Mouse (Mus musculus): ENCODE data around the gene Cyb5b. TPM values are rescaled to one million over a fixed set of nuclear protein-coding genes. Genes with fewer than 3 reads are reported as not detected.
A peak's percentile ranks its signal among the peaks of the same experiment; 100 is the strongest.

The Cyb5b gene
- polyA plus RNA-seq, 1 experiment from 2014 or later = 116 TPM

GRCm38 (mm10) chr8:107137591-107137990 lies 12.8 kb upstream of the Cyb5b start:
- peaks cover 17% of the 10 kb centered on the region for H3K4me1 ChIP-seq (replicated peaks; ENCODE audit: insufficient read depth, low read length)
- WGBS = 75% methylated on average over 6 of the region's 6 CpGs
- H3K9ac ChIP-seq (ENCODE audit: low read depth, low read length) = no peak overlapping the region
- TF ChIP-seq CTCF (IDR thresholded peaks at IDR 0.05; ENCODE audit: low read depth) = no peak
- no peaks in the 10 kb centered on the region for H3K36me3 ChIP-seq (ENCODE audit: insufficient read depth, low read length)
- ATAC-seq (replicated peaks; ENCODE audit: low FRiP score, low read depth) (no peak), DNase-seq (ENCODE audit: low spot score) (no peak)
- no peak overlapping the region for H3K4me2 ChIP-seq (ENCODE audit: low read length)
- H3K9me3 ChIP-seq (replicated peaks; ENCODE audit: low read length) = no peaks in the 10 kb centered on the region
- no peaks in the 10 kb centered on the region for H3K27me3 ChIP-seq (ENCODE audit: insufficient read depth, low read length)
- no peak overlapping the region for H3K27ac ChIP-seq
- H3K4me3 ChIP-seq (replicated peaks; ENCODE audit: low read depth, low read length) = no peak overlapping the region

DNA sequence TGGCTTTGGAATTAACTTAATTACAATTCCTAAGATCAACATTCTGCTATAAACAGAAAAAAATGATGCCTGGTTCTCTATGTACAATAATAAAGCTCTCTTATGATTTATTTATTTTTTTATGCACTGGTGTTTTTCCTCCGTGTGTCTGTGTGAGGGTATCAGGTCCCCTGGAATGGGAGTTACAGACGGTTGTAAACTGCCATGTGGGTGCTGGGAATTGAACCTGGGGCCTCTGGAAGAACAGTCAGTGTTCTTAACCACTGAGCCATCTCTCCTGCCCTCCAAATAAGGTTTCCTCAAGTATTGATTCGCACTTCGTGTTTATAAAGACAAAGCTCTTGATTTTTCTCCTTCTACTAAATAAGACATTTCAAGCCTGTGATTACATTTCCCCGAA lies 12.1 kb upstream of the Cyb5b start:
- Histone ChIP-seq H3K9me3 (replicated peaks; ENCODE audit: low read length) (no peaks in the 10 kb centered on the region), H3K36me3 (ENCODE audit: insufficient read depth, low read length) (no peaks in the 10 kb centered on the region), H3K4me3 (replicated peaks; ENCODE audit: low read depth, low read length) (no peak overlapping the region), H3K4me1 (replicated peaks; ENCODE audit: insufficient read depth, low read length) (peaks cover 9% of the 10 kb centered on the region; the same call in 1 of the 2 replicates), H3K4me2 (ENCODE audit: low read length) (no peak overlapping the region), H3K27ac (no peak overlapping the region), H3K27me3 (ENCODE audit: insufficient read depth, low read length) (no peaks in the 10 kb centered on the region), H3K9ac (ENCODE audit: low read depth, low read length) (no peak overlapping the region)
- TF ChIP-seq CTCF (IDR thresholded peaks at IDR 0.05; ENCODE audit: low read depth) = no peak
- DNase-seq (ENCODE audit: low spot score) (no peak), ATAC-seq (replicated peaks; ENCODE audit: low FRiP score, low read depth) (no peak)
- WGBS = 88% methylated on average over 5 of the region's 5 CpGs

GRCm38 (mm10) chr8:107139704-107140470 lies 10.6 kb upstream of the Cyb5b start:
- TF ChIP-seq CTCF (IDR thresholded peaks at IDR 0.05; ENCODE audit: low read depth) = no peak
- DNase-seq (ENCODE audit: low spot score) = peak; percentile 58
- Histone ChIP-seq H3K9ac (ENCODE audit: low read depth, low read length) (no peak overlapping the region), H3K4me1 (replicated peaks; ENCODE audit: insufficient read depth, low read length) (peaks cover 9% of the 10 kb centered on the region; the same call in 1 of the 2 replicates), H3K36me3 (ENCODE audit: insufficient read depth, low read length) (no peaks in the 10 kb centered on the region), H3K9me3 (replicated peaks; ENCODE audit: low read length) (no peaks in the 10 kb centered on the region), H3K27me3 (ENCODE audit: insufficient read depth, low read length) (no peaks in the 10 kb centered on the region), H3K4me3 (replicated peaks; ENCODE audit: low read depth, low read length) (no peak overlapping the region), H3K4me2 (ENCODE audit: low read length) (no peak overlapping the region), H3K27ac (peak overlapping the region; percentile 32; the same call in 1 of the 2 replicates)
- 58% methylated on average over 13 of the region's 13 CpGs for WGBS
- ATAC-seq (replicated peaks; ENCODE audit: low FRiP score, low read depth) = no peak

- Histone ChIP-seq H3K4me2 (ENCODE audit: low read length) (no peak overlapping the region), H3K36me3 (ENCODE audit: insufficient read depth, low read length) (no peaks in the 10 kb centered on the region), H3K9me3 (replicated peaks; ENCODE audit: low read length) (no peaks in the 10 kb centered on the region), H3K4me3 (replicated peaks; ENCODE audit: low read depth, low read length) (no peak overlapping the region), H3K9ac (ENCODE audit: low read depth, low read length) (no peak overlapping the region), H3K27me3 (ENCODE audit: insufficient read depth, low read length) (no peaks in the 10 kb centered on the region), H3K4me1 (replicated peaks; ENCODE audit: insufficient read depth, low read length) (no peaks in the 10 kb centered on the region), H3K27ac (0 out of 2 replicates have a peak overlapping the region, but pooled peaks have one; percentile 71)
- TF ChIP-seq CTCF (IDR thresholded peaks at IDR 0.05; ENCODE audit: low read depth) = no peak
- ATAC-seq (replicated peaks; ENCODE audit: low FRiP score, low read depth) = peak; percentile 66; the same call in 1 of the 2 replicates
- WGBS = 56% methylated on average over 4 of the region's 4 CpGs
- DNase-seq (ENCODE audit: low spot score) = peak; percentile 22
Observed at GRCm38 (mm10) chr8:107142539-107142938, 7.9 kb upstream of the Cyb5b start.

DNA sequence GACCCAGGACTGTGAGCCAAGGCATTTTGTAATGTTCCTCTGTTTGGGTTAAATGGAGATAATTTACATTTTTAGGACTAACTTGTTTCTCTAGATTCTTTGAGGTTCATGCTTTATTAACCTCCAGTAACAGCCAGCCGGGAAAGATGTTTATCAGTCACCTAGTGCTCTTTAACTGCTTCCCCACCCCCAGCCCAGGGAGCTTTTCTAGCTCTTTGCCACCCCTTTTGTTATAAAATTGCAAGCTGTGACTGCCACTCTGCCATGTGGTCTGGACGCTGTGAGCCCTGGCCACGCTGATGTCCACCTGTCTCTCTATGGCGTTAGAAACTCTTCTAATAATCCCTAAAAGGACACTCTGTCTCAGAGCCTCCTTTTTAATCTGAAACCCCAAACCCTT lies 6.9 kb upstream of the Cyb5b start:
- Histone ChIP-seq H3K9me3 (replicated peaks; ENCODE audit: low read length) (no peaks in the 10 kb centered on the region), H3K9ac (ENCODE audit: low read depth, low read length) (no peak overlapping the region), H3K27ac (peak overlapping the region; percentile 32; the same call in 1 of the 2 replicates), H3K4me3 (replicated peaks; ENCODE audit: low read depth, low read length) (no peak overlapping the region), H3K4me1 (replicated peaks; ENCODE audit: insufficient read depth, low read length) (no peaks in the 10 kb centered on the region), H3K36me3 (ENCODE audit: insufficient read depth, low read length) (no peaks in the 10 kb centered on the region), H3K4me2 (ENCODE audit: low read length) (no peak overlapping the region), H3K27me3 (ENCODE audit: insufficient read depth, low read length) (no peaks in the 10 kb centered on the region)
- DNase-seq (ENCODE audit: low spot score) (peak; percentile 49), ATAC-seq (replicated peaks; ENCODE audit: low FRiP score, low read depth) (no peak)
- 35% methylated on average over 4 of the region's 4 CpGs for WGBS
- no peak for TF ChIP-seq CTCF (IDR thresholded peaks at IDR 0.05; ENCODE audit: low read depth)

- no peak overlapping the region for H3K4me2 ChIP-seq (ENCODE audit: low read length)
- DNase-seq (ENCODE audit: low spot score) (no peak), ATAC-seq (replicated peaks; ENCODE audit: low FRiP score, low read depth) (no peak)
- H3K9ac ChIP-seq (ENCODE audit: low read depth, low read length) = no peak overlapping the region
- H3K9me3 ChIP-seq (replicated peaks; ENCODE audit: low read length) = no peaks in the 10 kb centered on the region
- 0 out of 2 replicates have a peak, but pooled peaks cover 6% of the 10 kb centered on the region for H3K4me1 ChIP-seq (replicated peaks; ENCODE audit: insufficient read depth, low read length)
- H3K4me3 ChIP-seq (replicated peaks; ENCODE audit: low read depth, low read length) = no peak overlapping the region
- H3K36me3 ChIP-seq (ENCODE audit: insufficient read depth, low read length) = no peaks in the 10 kb centered on the region
- no peak overlapping the region for H3K27ac ChIP-seq
- no peak for TF ChIP-seq CTCF (IDR thresholded peaks at IDR 0.05; ENCODE audit: low read depth)
- H3K27me3 ChIP-seq (ENCODE audit: insufficient read depth, low read length) = no peaks in the 10 kb centered on the region
Observed at GRCm38 (mm10) chr8:107146186-107146585, 4.3 kb upstream of the Cyb5b start.

All from kidney, postnatal 0 days (tissue).